Comparison of ENCODE assay signal across 14 mouse cellular contexts in the genomic region with DNA sequence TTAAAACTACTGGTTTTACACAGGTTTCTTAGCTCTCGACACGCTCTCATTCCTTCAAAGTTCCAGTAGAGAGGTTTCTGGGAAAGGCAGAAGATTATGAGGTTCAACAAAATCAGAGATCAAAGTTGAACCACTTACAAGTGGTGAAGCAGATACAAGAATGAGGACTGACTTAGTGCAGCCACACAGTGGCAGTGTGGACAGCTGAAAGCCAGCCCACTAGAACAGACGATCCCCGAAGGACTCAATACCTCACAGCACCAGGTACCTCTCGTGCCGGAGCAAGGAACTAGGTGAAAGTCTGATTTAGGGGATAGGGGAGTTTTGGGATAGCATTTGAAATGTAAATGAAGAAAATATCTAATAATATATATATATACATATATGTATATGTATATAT. TPM values are rescaled to one million over a fixed set of nuclear protein-coding genes. Genes with fewer than 3 reads are reported as not detected.
DNase-seq lines count a peak whose midpoint lies in the region; ATAC-seq and TF ChIP-seq lines count a peak whose summit lies in the region.
"Had no signal": no experiment of that assay in that cellular context is flagged by ENCODE, and none has a peak within 500 bp of the region (broad histone marks: within the 10 kb centered on the region; RNA-seq: fewer than 3 reads in every experiment).

No protein-coding gene starts in this region.

- TF ChIP-seq CTCF in kidney, postnatal 0 days (IDR thresholded peaks at IDR 0.05; ENCODE audit: low read depth) = peak; percentile 59
- peak; percentile 50 for TF ChIP-seq CTCF in Patski (IDR thresholded peaks at IDR 0.05)

- no peaks in the 10 kb centered on the region for H3K4me1 ChIP-seq in kidney, postnatal 0 days (replicated peaks; ENCODE audit: insufficient read depth, low read length)

- POLR2A ChIA-PET in Patski (lab: Charles Lee) = no interaction called here

- H3K36me3 ChIP-seq in kidney, postnatal 0 days (ENCODE audit: insufficient read depth, low read length) = no peaks in the 10 kb centered on the region
- H3K36me3 ChIP-seq: G1E; hindbrain, embryonic 15.5 days; lung, embryonic 15.5 days had no signal

- no peaks in the 10 kb centered on the region for H3K9me3 ChIP-seq in kidney, postnatal 0 days (replicated peaks; ENCODE audit: low read length)
- H3K9me3 ChIP-seq: G1E; hindbrain, embryonic 15.5 days; lung, embryonic 15.5 days had no signal

- DNase-seq in frontal cortex, postnatal 10 days (ENCODE audit: low spot score in 2 of 2) = no peak
- peak; percentile 59 for DNase-seq in kidney, postnatal 0 days (ENCODE audit: low spot score)
- DNase-seq in kidney, adult 11 months = no peak
- DNase-seq in 416B (ENCODE audit: low read depth) (peak; percentile 69), Patski (ENCODE audit: low read depth, low spot score) (no peak)
- no peak for DNase-seq in right cerebral cortex, postnatal 25 days
- DNase-seq: adrenal gland, postnatal 36 days; layer of hippocampus, postnatal 36 days; right cerebral cortex, postnatal 14 days; thymus, adult 2 months had no signal

- H3K9ac ChIP-seq in kidney, postnatal 0 days (ENCODE audit: low read depth, low read length) = no peak overlapping the region
- H3K9ac ChIP-seq: hindbrain, embryonic 15.5 days; lung, embryonic 15.5 days had no signal

- in situ Hi-C loops in Patski (cut with MboI; ENCODE audit: low pct_unique_long_range_greater_than_20kb) = loop anchor here (5.0 kb wide), 1 partner anchor 176 kb away; no protein-coding TSS in a partner anchor

- H3K27ac ChIP-seq in kidney, postnatal 0 days = no peak overlapping the region
- H3K27ac ChIP-seq: hindbrain, embryonic 15.5 days; lung, embryonic 15.5 days had no signal

- WGBS in kidney, postnatal 0 days = 60% methylated on average over 6 of the region's 6 CpGs

- no peak overlapping the region for H3K4me3 ChIP-seq in kidney, postnatal 0 days (replicated peaks; ENCODE audit: low read depth, low read length)
- H3K4me3 ChIP-seq: hindbrain, embryonic 15.5 days; lung, embryonic 15.5 days had no signal

- H3K4me2 ChIP-seq in kidney, postnatal 0 days (ENCODE audit: low read length) = no peak overlapping the region
- H3K4me2 ChIP-seq: hindbrain, embryonic 15.5 days; lung, embryonic 15.5 days had no signal

- H3K27me3 ChIP-seq in kidney, postnatal 0 days (ENCODE audit: insufficient read depth, low read length) = no peaks in the 10 kb centered on the region
- no peaks in the 10 kb centered on the region for H3K27me3 ChIP-seq in Patski
- H3K27me3 ChIP-seq: hindbrain, embryonic 15.5 days; lung, embryonic 15.5 days had no signal

- CTCF ChIA-PET in Patski (lab: Charles Lee) = interaction anchor here (1.1 to 1.6 kb wide), 4 partner anchors 8 to 37 kb away, joined by 3 to 9 read pairs (median 3); no protein-coding TSS in a partner anchor

- ATAC-seq in frontal cortex, adult (ENCODE audit: low TSS enrichment) = 0 out of 2 replicates have a peak, but pooled peaks have one; percentile 21
- no peak for ATAC-seq in kidney, postnatal 0 days (replicated peaks; ENCODE audit: low FRiP score, low read depth)
- no peak for ATAC-seq in Patski

RNA-seq across cellular contexts. Expression of gene Dgkh, which starts 56.1 kb away (rescaled TPM):
- 2.2 and 2.3 TPM in 2 replicates for polyA plus RNA-seq in kidney, postnatal 0 days (2015; fragmentation: Nextera tagmentation; extraction: Ambion mirVana)
- polyA plus RNA-seq in Patski (2021) = 2.3 TPM
- polyA plus RNA-seq: G1E had no signal

Comparison
In these comparisons a context has a peak if more than half of its experiments do, and no peak if none do; other contexts are left out.
1. DNase-seq: peak in kidney, postnatal 0 days (single experiment) and 416B (single experiment); none in frontal cortex, postnatal 10 days (0 of 2), kidney, adult 11 months (single experiment), Patski (single experiment) and right cerebral cortex, postnatal 25 days (single experiment).